Mouse (Mus musculus): ENCODE measurements at regions not wholly inside any gene's neighbourhood (a gene's known extent, or its start where the extent isn't known, plus 50 kb on each side); places are given as distances from the start of the nearest gene placed in this dataset.

GRCm38 (mm10) chr13:102598181-102598580 is 95.2 kb upstream of the Cd180 start:
- H3K36me3 ChIP-seq: no peaks in the 10 kb centered on the region
- H3K9ac ChIP-seq: no peak overlapping the region
- H3K27me3 ChIP-seq: no peaks in the 10 kb centered on the region
- H3K9me3 ChIP-seq: no peaks in the 10 kb centered on the region
- H3K27ac ChIP-seq (replicated peaks): no peak overlapping the region
- 88% methylated on average over 5 of the region's 5 CpGs for WGBS
- no peak overlapping the region for H3K4me3 ChIP-seq
- H3K4me1 ChIP-seq (replicated peaks): no peaks in the 10 kb centered on the region
- no peak for ATAC-seq (ENCODE audit: low read depth)
- no peak overlapping the region for H3K4me2 ChIP-seq

- Histone ChIP-seq H3K27me3 (no peaks in the 10 kb centered on the region), H3K4me3 (no peak overlapping the region), H3K9me3 (no peaks in the 10 kb centered on the region), H3K4me2 (no peak overlapping the region), H3K9ac (no peak overlapping the region), H3K4me1 (replicated peaks) (no peaks in the 10 kb centered on the region), H3K27ac (replicated peaks) (no peak overlapping the region), H3K36me3 (no peaks in the 10 kb centered on the region)
- 57% methylated on average over 3 of the region's 3 CpGs for WGBS
- no peak for ATAC-seq (ENCODE audit: low read depth)
Observed at GRCm38 (mm10) chr13:102599602-102600001, 93.8 kb upstream of the Cd180 start.

GRCm38 (mm10) chr13:102600026-102600425 is 93.3 kb upstream of the Cd180 start:
- WGBS: 52% methylated on average over 4 of the region's 4 CpGs
- Histone ChIP-seq H3K9ac (no peak overlapping the region), H3K4me3 (no peak overlapping the region), H3K9me3 (no peaks in the 10 kb centered on the region), H3K27ac (replicated peaks) (no peak overlapping the region), H3K4me1 (replicated peaks) (no peaks in the 10 kb centered on the region), H3K36me3 (no peaks in the 10 kb centered on the region), H3K4me2 (no peak overlapping the region), H3K27me3 (no peaks in the 10 kb centered on the region)
- no peak for ATAC-seq (ENCODE audit: low read depth)

- peaks cover 23% of the 10 kb centered on the region for H3K4me1 ChIP-seq (replicated peaks)
Observed at GRCm38 (mm10) chr13:102624461-102624860, 68.9 kb upstream of the Cd180 start.

GRCm38 (mm10) chr13:102625171-102625835 is 68.1 kb upstream of the Cd180 start:
- 58% methylated on average over 8 of the region's 8 CpGs for WGBS
- H3K27me3 ChIP-seq: no peaks in the 10 kb centered on the region; the same call in 1 of the 2 replicates
- H3K27ac ChIP-seq (replicated peaks): peak overlapping the region; percentile 67
- ATAC-seq (ENCODE audit: low read depth): peak; percentile 61
- H3K9me3 ChIP-seq: no peaks in the 10 kb centered on the region
- H3K4me1 ChIP-seq (replicated peaks): peaks cover 23% of the 10 kb centered on the region
- H3K4me3 ChIP-seq: no peak overlapping the region
- H3K4me2 ChIP-seq: no peak overlapping the region
- no peaks in the 10 kb centered on the region for H3K36me3 ChIP-seq
- no peak overlapping the region for H3K9ac ChIP-seq

More at GRCm38 (mm10) chr13:102624461-102624860, 68.9 kb upstream of the Cd180 start:
- H3K9ac ChIP-seq: no peak overlapping the region
- ATAC-seq (ENCODE audit: low read depth): no peak
- WGBS: 84% methylated on average over 2 of the region's 2 CpGs
- H3K9me3 ChIP-seq: no peaks in the 10 kb centered on the region
- no peak overlapping the region for H3K27ac ChIP-seq (replicated peaks)
- no peaks in the 10 kb centered on the region for H3K36me3 ChIP-seq
- no peak overlapping the region for H3K4me3 ChIP-seq
- H3K4me2 ChIP-seq: no peak overlapping the region
- no peaks in the 10 kb centered on the region for H3K27me3 ChIP-seq

- no peaks in the 10 kb centered on the region; the same call in 1 of the 2 replicates for H3K27me3 ChIP-seq
- no peak overlapping the region for H3K4me3 ChIP-seq
- H3K4me2 ChIP-seq: no peak overlapping the region
- H3K9ac ChIP-seq: no peak overlapping the region
- H3K36me3 ChIP-seq: no peaks in the 10 kb centered on the region
- H3K4me1 ChIP-seq (replicated peaks): peaks cover 23% of the 10 kb centered on the region
- no peak for ATAC-seq (ENCODE audit: low read depth)
- H3K27ac ChIP-seq (replicated peaks): peak overlapping the region; percentile 67
- H3K9me3 ChIP-seq: no peaks in the 10 kb centered on the region
- WGBS: 44% methylated on average over 5 of the region's 5 CpGs
Observed at GRCm38 (mm10) chr13:102625836-102626340, 67.5 kb upstream of the Cd180 start.

GRCm38 (mm10) chr13:102627786-102628185 is 65.6 kb upstream of the Cd180 start:
- peaks cover 23% of the 10 kb centered on the region for H3K4me1 ChIP-seq (replicated peaks)
- no peaks in the 10 kb centered on the region for H3K9me3 ChIP-seq
- WGBS: 73% methylated on average over 4 of the region's 4 CpGs
- H3K36me3 ChIP-seq: no peaks in the 10 kb centered on the region
- no peak overlapping the region for H3K4me3 ChIP-seq
- H3K4me2 ChIP-seq: no peak overlapping the region
- H3K27ac ChIP-seq (replicated peaks): no peak overlapping the region
- H3K9ac ChIP-seq: no peak overlapping the region
- no peaks in the 10 kb centered on the region; the same call in 1 of the 2 replicates for H3K27me3 ChIP-seq
- ATAC-seq (ENCODE audit: low read depth): no peak

- Histone ChIP-seq H3K9me3 (no peaks in the 10 kb centered on the region), H3K4me1 (replicated peaks) (peaks cover 23% of the 10 kb centered on the region), H3K9ac (no peak overlapping the region), H3K27ac (replicated peaks) (no peak overlapping the region), H3K4me2 (no peak overlapping the region), H3K36me3 (no peaks in the 10 kb centered on the region), H3K27me3 (no peaks in the 10 kb centered on the region; the same call in 1 of the 2 replicates), H3K4me3 (no peak overlapping the region)
- ATAC-seq (ENCODE audit: low read depth): no peak
- 40% methylated on average over 7 of the region's 7 CpGs for WGBS
Observed at GRCm38 (mm10) chr13:102629176-102629575, 64.2 kb upstream of the Cd180 start.

GRCm38 (mm10) chr13:102634236-102634957 is 59.0 kb upstream of the Cd180 start:
- Histone ChIP-seq H3K4me2 (no peak overlapping the region), H3K27me3 (no peaks in the 10 kb centered on the region; the same call in 1 of the 2 replicates), H3K4me1 (replicated peaks) (0 out of 2 replicates have a peak, but pooled peaks cover 7% of the 10 kb centered on the region), H3K9me3 (no peaks in the 10 kb centered on the region), H3K9ac (no peak overlapping the region), H3K4me3 (no peak overlapping the region), H3K27ac (replicated peaks) (no peak overlapping the region), H3K36me3 (no peaks in the 10 kb centered on the region)
- WGBS: 92% methylated on average over 10 of the region's 10 CpGs
- ATAC-seq (ENCODE audit: low read depth): no peak

- WGBS: 79% methylated on average over 8 of the region's 8 CpGs
Observed at GRCm38 (mm10) chr13:102636032-102636431, 57.3 kb upstream of the Cd180 start.

GRCm38 (mm10) chr13:102637059-102637458 is 56.3 kb upstream of the Cd180 start:
- WGBS: 15% methylated on average over 5 of the region's 5 CpGs
- no peaks in the 10 kb centered on the region for H3K9me3 ChIP-seq
- H3K27ac ChIP-seq (replicated peaks): no peak overlapping the region
- H3K4me1 ChIP-seq (replicated peaks): 0 out of 2 replicates have a peak, but pooled peaks cover 7% of the 10 kb centered on the region
- no peak for ATAC-seq (ENCODE audit: low read depth)
- H3K4me2 ChIP-seq: no peak overlapping the region
- H3K36me3 ChIP-seq: no peaks in the 10 kb centered on the region
- 0 out of 2 replicates have a peak, but pooled peaks cover 5% of the 10 kb centered on the region for H3K27me3 ChIP-seq
- no peak overlapping the region for H3K9ac ChIP-seq
- no peak overlapping the region for H3K4me3 ChIP-seq

More at GRCm38 (mm10) chr13:102636032-102636431, 57.3 kb upstream of the Cd180 start:
- no peak overlapping the region for H3K27ac ChIP-seq (replicated peaks)
- no peaks in the 10 kb centered on the region for H3K9me3 ChIP-seq
- ATAC-seq (ENCODE audit: low read depth): no peak
- H3K27me3 ChIP-seq: 0 out of 2 replicates have a peak, but pooled peaks cover under 1% of the 10 kb centered on the region
- no peaks in the 10 kb centered on the region for H3K36me3 ChIP-seq
- H3K4me2 ChIP-seq: no peak overlapping the region
- H3K4me3 ChIP-seq: no peak overlapping the region
- no peak overlapping the region for H3K9ac ChIP-seq
- H3K4me1 ChIP-seq (replicated peaks): 0 out of 2 replicates have a peak, but pooled peaks cover 7% of the 10 kb centered on the region

- H3K9ac ChIP-seq: no peak overlapping the region
- no peak overlapping the region for H3K27ac ChIP-seq (replicated peaks)
- H3K36me3 ChIP-seq: no peaks in the 10 kb centered on the region
- 0 out of 2 replicates have a peak, but pooled peaks cover 9% of the 10 kb centered on the region for H3K27me3 ChIP-seq
- H3K4me3 ChIP-seq: no peak overlapping the region
- no peak overlapping the region for H3K4me2 ChIP-seq
- H3K9me3 ChIP-seq: no peaks in the 10 kb centered on the region
- peaks cover 15% of the 10 kb centered on the region for H3K4me1 ChIP-seq (replicated peaks)
- 92% methylated on average over 9 of the region's 9 CpGs for WGBS
- ATAC-seq (ENCODE audit: low read depth): no peak
Observed at GRCm38 (mm10) chr13:102639651-102640050, 53.7 kb upstream of the Cd180 start.
